Mouse (Mus musculus) forebrain, embryonic 11.5 days (tissue): ENCODE measurements around the gene Slc7a11. TPM values are rescaled to one million over a fixed set of nuclear protein-coding genes. Genes with fewer than 3 reads are reported as not detected.

Experiments
- ATAC-seq: fragments of 200-750 bp; cut with Nextera tagmentation; replicated peaks from 2 replicates; pipeline ENCODE4 v1.8.0; 2017; ENCODE audit warnings: moderate TSS enrichment; ENCODE audit not compliant: low FRiP score
- DNase-seq: peaks from one replicate; pipeline ENCODE4 v3.0.0-alpha.2; 2017; ENCODE audit warnings: low spot score
- H3K27ac ChIP-seq: fragments of 300-500 bp; sonication (generic); 2 replicates; pipeline ENCODE4 v1.5.1; 2014; ENCODE audit warnings: low read depth, low read length
- H3K27me3 ChIP-seq: fragments of 300-500 bp; sonication (generic); 2 replicates; pipeline ENCODE4 v1.6.1; 2014; ENCODE audit warnings: mild to moderate bottlenecking, low read length, mixed read lengths; ENCODE audit not compliant: control insufficient read depth, insufficient read depth
- H3K36me3 ChIP-seq: fragments of 300-500 bp; sonication (generic); 2 replicates; pipeline ENCODE4 v1.6.1; 2014; ENCODE audit warnings: mild to moderate bottlenecking, low read length, moderate library complexity, mixed read lengths; ENCODE audit not compliant: control insufficient read depth, insufficient read depth
- H3K4me1 ChIP-seq: fragments of 300-500 bp; sonication (generic); replicated peaks from 2 replicates; pipeline ENCODE4 v1.6.1; 2014; ENCODE audit warnings: low read length, mixed read lengths; ENCODE audit not compliant: control insufficient read depth, insufficient read depth
- H3K4me2 ChIP-seq: fragments of 300-500 bp; sonication (generic); 2 replicates; pipeline ENCODE4 v1.6.1; 2014; ENCODE audit warnings: low read depth, mild to moderate bottlenecking, low read length, moderate library complexity, mixed read lengths; ENCODE audit not compliant: severe bottlenecking
- H3K4me3 ChIP-seq: fragments of 300-500 bp; sonication (generic); 2 replicates; pipeline ENCODE4 v1.5.1; 2014; ENCODE audit warnings: low read depth, low read length
- H3K9ac ChIP-seq: fragments of 300-500 bp; sonication (generic); 2 replicates; pipeline ENCODE4 v1.6.1; 2014; ENCODE audit warnings: low read length
- H3K9me3 ChIP-seq: fragments of 300-500 bp; sonication (generic); 2 replicates; pipeline ENCODE4 v1.6.1; 2016; ENCODE audit warnings: low read length, mixed read lengths; ENCODE audit not compliant: control insufficient read depth
- WGBS: fragments of 180-500 bp; shearing (Covaris S2); extraction: QIAGEN DNeasy Blood & Tissue Kit; methylation state at CpG from one replicate; pipeline ENCODE4 v1.1.7; 2014; 5-methylcytosine and 5-hydroxymethylcytosine counted together
- polyA plus RNA-seq: library from polyadenylated mRNA; unstranded; fragments of >200 nt; fragmentation: Nextera tagmentation; extraction: Ambion mirVana; gene quantifications from 2 replicates; pipeline ENCODE4 v1.2.1, GENCODE M21; 2014

Slc7a11 gene
- polyA plus RNA-seq, 1 experiment from 2014 or later = 1.5 TPM

GRCm38 (mm10) chr3:49992891-49993290 lies 450.5 kb downstream of the Slc7a11 start:
- Histone ChIP-seq H3K9ac (no peak overlapping the region), H3K4me3 (no peak overlapping the region), H3K27me3 (no peaks in the 10 kb centered on the region), H3K4me2 (no peak overlapping the region), H3K36me3 (no peaks in the 10 kb centered on the region), H3K4me1 (no peaks in the 10 kb centered on the region), H3K27ac (no peak overlapping the region), H3K9me3 (no peaks in the 10 kb centered on the region)
- ATAC-seq = no peak
- no peak for DNase-seq
- 52% methylated on average over 1 of the region's 1 CpGs for WGBS

GRCm38 (mm10) chr3:49987236-49987635 lies 456.2 kb downstream of the Slc7a11 start:
- DNase-seq = no peak
- no peaks in the 10 kb centered on the region for H3K4me1 ChIP-seq
- H3K4me2 ChIP-seq = no peak overlapping the region
- WGBS = 80% methylated on average over 2 of the region's 2 CpGs
- no peaks in the 10 kb centered on the region for H3K27me3 ChIP-seq
- no peaks in the 10 kb centered on the region for H3K9me3 ChIP-seq
- H3K36me3 ChIP-seq = no peaks in the 10 kb centered on the region
- H3K27ac ChIP-seq = no peak overlapping the region
- no peak overlapping the region for H3K4me3 ChIP-seq
- no peak overlapping the region for H3K9ac ChIP-seq
- ATAC-seq = no peak

GRCm38 (mm10) chr3:49984795-49985194 lies 458.6 kb downstream of the Slc7a11 start:
- Histone ChIP-seq H3K4me2 (no peak overlapping the region), H3K4me1 (no peaks in the 10 kb centered on the region), H3K9me3 (no peaks in the 10 kb centered on the region), H3K36me3 (no peaks in the 10 kb centered on the region), H3K9ac (no peak overlapping the region), H3K27me3 (no peaks in the 10 kb centered on the region), H3K27ac (no peak overlapping the region), H3K4me3 (no peak overlapping the region)
- DNase-seq (no peak), ATAC-seq (no peak)
- 79% methylated on average over 3 of the region's 3 CpGs for WGBS

DNA sequence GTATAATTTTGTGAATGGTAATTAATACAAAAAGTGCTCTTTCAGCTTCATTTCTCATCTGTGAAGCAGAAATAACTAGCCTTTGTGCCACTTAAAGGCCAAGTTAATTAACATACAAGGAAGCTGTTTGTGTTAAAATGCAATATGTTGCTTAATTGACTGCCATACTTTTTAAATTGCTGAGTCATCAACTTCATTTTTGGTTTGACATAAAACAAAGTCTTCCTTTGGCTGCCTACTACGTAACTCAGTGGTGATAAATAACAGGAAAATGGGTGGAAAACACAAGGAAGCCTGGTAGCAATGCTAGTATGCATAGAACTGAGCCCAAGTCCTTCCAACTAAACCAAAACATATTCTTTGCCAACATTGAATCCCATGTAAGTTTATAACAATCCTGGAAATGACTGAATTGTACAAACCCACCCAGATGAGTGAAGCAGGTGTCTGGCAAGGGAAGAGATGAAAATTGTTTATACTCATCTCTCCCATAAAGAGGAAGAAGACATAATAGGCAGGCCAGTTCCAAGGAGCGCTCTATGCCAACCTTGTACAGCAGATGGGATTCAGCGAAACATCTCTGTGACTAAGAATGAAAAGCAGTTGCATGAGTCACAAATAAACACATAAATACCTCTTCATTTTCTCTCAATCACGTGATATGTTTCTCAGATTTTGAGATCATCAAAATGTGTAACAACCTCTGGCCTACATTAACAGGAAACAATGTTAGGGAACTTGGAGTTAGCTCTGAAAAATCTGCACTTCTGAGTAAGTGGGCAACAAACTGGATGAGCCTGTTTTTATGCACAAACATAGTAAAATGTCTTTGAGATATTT lies 459.8 kb downstream of the Slc7a11 start:
- H3K4me2 ChIP-seq = no peak overlapping the region
- DNase-seq (no peak), ATAC-seq (no peak)
- H3K27me3 ChIP-seq = no peaks in the 10 kb centered on the region
- no peaks in the 10 kb centered on the region for H3K9me3 ChIP-seq
- no peaks in the 10 kb centered on the region for H3K4me1 ChIP-seq
- H3K9ac ChIP-seq = no peak overlapping the region
- no peak overlapping the region for H3K4me3 ChIP-seq
- H3K27ac ChIP-seq = no peak overlapping the region
- no peaks in the 10 kb centered on the region for H3K36me3 ChIP-seq
- WGBS = 87% methylated on average over 4 of the region's 4 CpGs

GRCm38 (mm10) chr3:49973994-49974393 lies 469.4 kb downstream of the Slc7a11 start:
- H3K4me2 ChIP-seq = no peak overlapping the region
- no peaks in the 10 kb centered on the region for H3K36me3 ChIP-seq
- H3K9ac ChIP-seq = no peak overlapping the region
- no peaks in the 10 kb centered on the region for H3K27me3 ChIP-seq
- ATAC-seq (no peak), DNase-seq (no peak)
- H3K4me3 ChIP-seq = no peak overlapping the region
- H3K27ac ChIP-seq = no peak overlapping the region
- WGBS = 85% methylated on average over 3 of the region's 3 CpGs
- no peaks in the 10 kb centered on the region for H3K9me3 ChIP-seq
- H3K4me1 ChIP-seq = no peaks in the 10 kb centered on the region

GRCm38 (mm10) chr3:49965569-49965968 lies 477.8 kb downstream of the Slc7a11 start:
- Histone ChIP-seq H3K9me3 (no peaks in the 10 kb centered on the region), H3K4me2 (no peak overlapping the region), H3K27me3 (no peaks in the 10 kb centered on the region), H3K27ac (no peak overlapping the region), H3K4me3 (no peak overlapping the region), H3K36me3 (no peaks in the 10 kb centered on the region), H3K9ac (no peak overlapping the region), H3K4me1 (no peaks in the 10 kb centered on the region)
- WGBS = 88% methylated on average over 2 of the region's 2 CpGs
- no peak for DNase-seq
- no peak for ATAC-seq

DNA sequence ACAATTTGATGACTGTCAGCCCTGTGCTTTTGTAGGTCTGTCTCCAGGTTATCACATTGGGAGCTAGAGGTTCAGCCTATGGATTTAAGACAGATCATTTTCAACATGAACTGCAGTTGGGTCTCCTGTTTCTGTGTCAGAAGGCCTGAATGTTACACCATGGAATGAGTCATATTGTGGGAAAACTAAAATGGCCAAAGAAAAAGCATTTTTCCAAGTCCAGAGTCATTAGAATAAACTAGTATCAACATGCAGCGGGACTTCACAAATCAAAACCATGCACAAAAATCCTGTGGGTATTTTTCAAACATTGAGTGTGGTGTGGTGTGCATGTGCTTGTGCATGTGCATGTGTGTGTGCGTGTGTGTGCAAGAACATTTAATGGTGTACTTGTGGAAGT lies 482.8 kb downstream of the Slc7a11 start:
- H3K9me3 ChIP-seq = no peaks in the 10 kb centered on the region
- H3K36me3 ChIP-seq = no peaks in the 10 kb centered on the region
- H3K9ac ChIP-seq = no peak overlapping the region
- ATAC-seq (no peak), DNase-seq (no peak)
- no peak overlapping the region for H3K27ac ChIP-seq
- WGBS = 92% methylated on average over 2 of the region's 2 CpGs
- H3K4me2 ChIP-seq = no peak overlapping the region
- H3K27me3 ChIP-seq = no peaks in the 10 kb centered on the region
- no peaks in the 10 kb centered on the region for H3K4me1 ChIP-seq
- H3K4me3 ChIP-seq = no peak overlapping the region

DNA sequence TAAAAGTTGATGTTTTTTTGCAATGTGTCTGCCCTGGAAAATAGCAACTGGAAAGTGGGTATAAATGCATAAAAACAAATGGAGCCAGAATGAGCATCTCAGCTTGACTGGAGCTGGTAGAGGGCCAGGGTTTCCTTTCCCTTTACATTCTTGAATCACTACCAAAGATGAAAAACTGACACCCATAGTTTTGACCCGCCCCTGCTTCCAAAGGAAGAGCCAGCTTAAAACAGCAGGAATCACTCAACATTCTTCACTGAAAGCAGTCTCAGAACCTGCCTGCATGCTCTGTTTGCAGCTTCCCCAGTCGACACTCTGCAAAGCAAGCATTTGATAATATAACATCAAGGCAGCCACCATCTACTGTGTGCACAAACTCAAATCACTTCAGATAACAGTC lies 496.6 kb downstream of the Slc7a11 start:
- Histone ChIP-seq H3K27ac (no peak overlapping the region), H3K4me1 (no peaks in the 10 kb centered on the region), H3K9me3 (no peaks in the 10 kb centered on the region), H3K27me3 (no peaks in the 10 kb centered on the region), H3K4me3 (no peak overlapping the region), H3K9ac (no peak overlapping the region), H3K4me2 (no peak overlapping the region), H3K36me3 (no peaks in the 10 kb centered on the region)
- WGBS = 53% methylated on average over 2 of the region's 2 CpGs
- no peak for ATAC-seq
- DNase-seq = no peak

DNA sequence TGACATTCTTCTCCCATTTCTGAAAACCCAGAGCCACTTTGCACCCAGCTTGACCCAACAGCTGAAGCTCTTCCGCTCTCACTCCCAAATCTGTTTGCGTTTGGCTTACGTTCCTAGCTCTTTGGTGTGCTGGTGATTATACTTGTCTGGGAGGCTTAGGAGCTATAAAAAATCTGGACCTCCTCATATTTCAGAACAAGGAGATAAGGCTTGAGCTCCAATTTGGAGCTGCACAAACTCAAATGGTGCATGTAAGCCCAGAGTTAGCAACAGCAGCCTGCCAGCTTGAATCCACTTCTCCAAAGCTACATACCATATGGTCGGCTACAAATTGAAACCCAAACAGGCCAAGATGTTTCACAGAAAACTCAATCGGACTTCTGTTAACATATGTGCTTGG lies 498.6 kb downstream of the Slc7a11 start:
- no peaks in the 10 kb centered on the region for H3K9me3 ChIP-seq
- H3K4me2 ChIP-seq = no peak overlapping the region
- DNase-seq (no peak), ATAC-seq (no peak)
- H3K27me3 ChIP-seq = no peaks in the 10 kb centered on the region
- no peak overlapping the region for H3K4me3 ChIP-seq
- no peak overlapping the region for H3K9ac ChIP-seq
- no peaks in the 10 kb centered on the region for H3K36me3 ChIP-seq
- H3K27ac ChIP-seq = no peak overlapping the region
- no peaks in the 10 kb centered on the region for H3K4me1 ChIP-seq
- 92% methylated on average over 5 of the region's 5 CpGs for WGBS
